Mouse (Mus musculus) embryonic facial prominence, embryonic 14.5 days (tissue): Measurements from ENCODE around the gene Slc39a8. TPM values are rescaled to one million over a fixed set of nuclear protein-coding genes. Genes with fewer than 3 reads are reported as not detected.

ENCODE experiments used
- ATAC-seq: fragments of 200-750 bp; cut with Nextera tagmentation; 2 replicates; pipeline ENCODE4 v1.8.0; 2017; ENCODE audit warnings: low read depth, moderate number of reproducible peaks, moderate TSS enrichment
- DNase-seq: peaks from one replicate; pipeline ENCODE4 v3.0.0-alpha.2; 2015; ENCODE audit warnings: low spot score
- H3K27ac ChIP-seq: fragments of 300-500 bp; sonication (generic); replicated peaks from 2 replicates; pipeline ENCODE4 v1.5.1; 2014; ENCODE audit warnings: low read depth, mild to moderate bottlenecking, low read length, moderate library complexity
- H3K27me3 ChIP-seq: fragments of 300-500 bp; sonication (generic); replicated peaks from 2 replicates; pipeline ENCODE4 v1.6.1; 2014; ENCODE audit warnings: low read length; ENCODE audit not compliant: control insufficient read depth, insufficient read depth
- H3K36me3 ChIP-seq: fragments of 300-500 bp; sonication (generic); 2 replicates; pipeline ENCODE4 v1.6.1; 2014; ENCODE audit warnings: low read length, mixed read lengths; ENCODE audit not compliant: control insufficient read depth, insufficient read depth
- H3K4me1 ChIP-seq: fragments of 300-500 bp; sonication (generic); 2 replicates; pipeline ENCODE4 v1.6.1; 2014; ENCODE audit warnings: antibody characterized with exemption, low read length; ENCODE audit not compliant: control insufficient read depth, insufficient read depth
- H3K4me2 ChIP-seq: fragments of 300-500 bp; sonication (generic); 2 replicates; pipeline ENCODE4 v1.6.1; 2014; ENCODE audit warnings: low read depth, mild to moderate bottlenecking, low read length, moderate library complexity, mixed read lengths
- H3K4me3 ChIP-seq: fragments of 300-500 bp; sonication (generic); 2 replicates; pipeline ENCODE4 v1.5.1; 2014; ENCODE audit warnings: low read depth, mild to moderate bottlenecking, low read length
- H3K9ac ChIP-seq: fragments of 300-500 bp; sonication (generic); 2 replicates; pipeline ENCODE4 v1.6.1; 2014; ENCODE audit warnings: low read depth, mild to moderate bottlenecking, low read length, moderate library complexity, mixed read lengths
- H3K9me3 ChIP-seq: fragments of 300-500 bp; sonication (generic); 2 replicates; pipeline ENCODE4 v1.6.1; 2016; ENCODE audit warnings: low read length; ENCODE audit not compliant: control insufficient read depth
- WGBS: fragments of 180-500 bp; shearing (Covaris S2); extraction: QIAGEN DNeasy Blood & Tissue Kit; methylation state at CpG from one replicate; pipeline ENCODE4 v1.1.7; 2014; 5-methylcytosine and 5-hydroxymethylcytosine counted together
- polyA plus RNA-seq: library from polyadenylated mRNA; unstranded; fragments of >200 nt; fragmentation: Nextera tagmentation; extraction: Ambion mirVana; gene quantifications from 2 replicates; pipeline ENCODE4 v1.2.1, GENCODE M21; 2014

Gene Slc39a8
- polyA plus RNA-seq, 1 experiment from 2014 or later, result 6.4 TPM

DNA sequence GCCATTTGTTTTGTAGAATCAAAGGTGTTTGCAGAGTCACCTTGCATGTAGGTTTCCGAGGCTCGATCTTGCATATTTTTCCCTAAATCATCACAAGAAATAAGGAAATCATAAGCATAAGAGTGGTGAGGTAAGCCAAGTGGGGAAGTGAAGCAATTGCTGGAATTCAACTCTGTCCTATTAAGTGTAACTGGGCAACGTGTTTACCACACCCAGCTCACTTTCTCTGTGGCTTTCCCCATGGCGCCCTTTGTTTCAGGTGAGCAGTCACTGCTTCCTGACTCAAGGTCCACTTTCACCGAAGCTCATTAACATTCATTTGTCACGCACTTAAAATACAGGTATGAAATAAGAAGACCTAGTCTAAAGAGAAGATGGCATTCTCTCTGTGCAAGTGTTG, 53.0 kb downstream of the Slc39a8 start:
- no peak overlapping the region for H3K4me2 ChIP-seq
- 0 out of 2 replicates have a peak, but pooled peaks cover 4% of the 10 kb centered on the region for H3K9me3 ChIP-seq
- H3K9ac ChIP-seq, result no peak overlapping the region
- ATAC-seq, result no peak
- DNase-seq, result no peak
- H3K4me1 ChIP-seq, result no peaks in the 10 kb centered on the region
- WGBS, result 93% methylated on average over 6 of the region's 6 CpGs
- H3K36me3 ChIP-seq, result no peaks in the 10 kb centered on the region
- H3K4me3 ChIP-seq, result no peak overlapping the region
- H3K27ac ChIP-seq, result no peak overlapping the region
- no peaks in the 10 kb centered on the region for H3K27me3 ChIP-seq

DNA sequence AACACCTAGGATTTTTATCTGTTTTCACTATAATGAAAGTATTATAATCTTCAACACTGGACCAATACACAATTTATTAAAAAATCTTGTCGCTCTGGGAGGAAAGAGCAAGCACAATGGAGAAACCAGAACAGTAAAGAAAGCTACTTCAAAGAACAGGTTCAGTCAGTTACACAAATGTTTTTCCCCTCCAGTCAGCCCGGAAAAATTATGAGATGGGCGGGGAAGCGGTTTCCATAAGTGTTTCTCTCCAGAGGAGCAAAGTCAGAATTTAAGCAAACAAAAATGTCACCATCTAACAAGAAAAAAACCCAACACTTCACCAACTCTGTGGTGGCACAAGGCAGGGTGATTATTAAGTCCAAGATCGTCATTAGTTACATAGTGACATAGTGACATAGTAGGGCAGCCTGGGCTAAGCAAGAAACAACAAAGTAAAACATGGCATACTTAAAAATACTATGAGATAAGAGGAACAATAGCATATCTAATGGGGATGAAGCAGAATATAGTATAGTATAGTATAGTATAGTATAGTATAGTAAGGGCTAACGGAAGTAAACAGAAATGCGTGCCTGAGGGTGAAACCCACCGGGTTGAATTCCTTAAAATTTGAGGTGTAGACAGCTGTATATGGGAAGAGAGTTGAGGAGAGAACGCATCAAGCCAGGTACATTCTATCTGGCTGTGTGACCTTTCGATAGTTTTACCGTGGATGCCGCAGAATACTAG, 61.0 kb downstream of the Slc39a8 start:
- no peaks in the 10 kb centered on the region for H3K9me3 ChIP-seq
- no peak for ATAC-seq
- H3K27me3 ChIP-seq, result no peaks in the 10 kb centered on the region
- 62% methylated on average over 12 of the region's 12 CpGs for WGBS
- H3K27ac ChIP-seq, result no peak overlapping the region
- no peaks in the 10 kb centered on the region for H3K36me3 ChIP-seq
- H3K9ac ChIP-seq, result no peak overlapping the region
- H3K4me1 ChIP-seq, result no peaks in the 10 kb centered on the region
- no peak for DNase-seq
- H3K4me2 ChIP-seq, result no peak overlapping the region
- H3K4me3 ChIP-seq, result no peak overlapping the region

DNA sequence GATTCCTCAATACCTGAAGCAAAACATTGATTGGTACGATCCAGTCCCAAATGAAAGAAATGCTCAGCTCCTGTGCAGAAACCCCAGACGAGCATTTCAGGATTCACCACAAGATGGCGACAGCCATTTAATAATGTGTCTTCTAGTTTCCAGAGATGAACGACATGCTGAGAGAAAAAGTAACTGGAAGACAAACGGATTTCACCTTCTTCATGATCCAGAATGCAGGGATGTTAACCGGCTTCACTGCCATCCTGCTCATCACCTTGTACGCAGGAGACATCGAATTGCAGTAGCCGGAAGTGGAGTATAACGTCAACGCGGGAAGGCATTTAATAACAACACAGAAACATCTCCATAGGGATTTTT, 61.6 kb downstream of the Slc39a8 start:
- H3K27ac ChIP-seq, result no peak overlapping the region
- WGBS, result 33% methylated on average over 12 of the region's 12 CpGs
- H3K4me1 ChIP-seq, result no peaks in the 10 kb centered on the region
- no peaks in the 10 kb centered on the region for H3K27me3 ChIP-seq
- H3K4me3 ChIP-seq, result no peak overlapping the region
- no peaks in the 10 kb centered on the region for H3K36me3 ChIP-seq
- H3K4me2 ChIP-seq, result no peak overlapping the region
- peak; percentile 88 for DNase-seq
- H3K9me3 ChIP-seq, result no peaks in the 10 kb centered on the region
- H3K9ac ChIP-seq, result no peak overlapping the region
- 0 out of 2 replicates have a peak, but pooled peaks have one; percentile 41 for ATAC-seq

DNA sequence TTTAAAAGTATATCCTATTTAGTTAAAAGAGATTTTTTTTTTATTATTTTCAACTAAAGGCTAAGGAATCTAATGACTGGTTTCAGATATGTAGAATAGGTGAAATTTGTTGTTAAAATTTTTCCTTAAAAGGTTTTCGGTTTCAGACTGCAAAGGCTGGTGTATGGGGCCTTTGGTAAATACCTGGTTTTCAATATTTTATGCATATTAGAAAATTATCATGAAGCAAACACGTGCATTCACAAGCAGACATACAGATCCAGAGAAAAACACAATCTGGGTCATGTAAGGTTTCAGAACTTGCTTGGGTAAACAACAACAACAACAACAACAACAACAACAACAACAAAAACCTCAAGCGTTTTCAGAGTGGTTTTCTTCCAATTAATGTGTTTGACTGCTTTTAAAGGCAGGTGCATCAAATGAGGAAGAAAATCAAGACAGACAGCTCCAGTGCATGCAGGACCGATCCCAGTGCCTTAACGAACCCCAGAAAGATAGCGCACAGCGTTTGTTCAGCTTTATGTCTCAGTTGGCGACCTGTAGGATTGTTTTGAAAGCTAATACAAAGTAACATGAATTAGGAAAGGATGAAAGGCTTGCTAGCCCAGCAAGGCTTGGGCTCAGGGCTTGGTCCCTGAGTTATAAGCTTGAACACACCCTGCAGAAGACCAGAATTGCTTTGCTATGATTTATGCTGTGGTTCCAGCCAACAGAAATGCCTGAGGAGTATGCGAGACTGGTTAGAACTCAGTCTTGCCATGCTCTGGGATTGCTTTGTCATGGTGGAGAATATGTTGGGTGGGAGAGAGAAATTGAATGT, 62.2 kb downstream of the Slc39a8 start:
- ATAC-seq, result no peak
- Histone ChIP-seq H3K4me1 (no peaks in the 10 kb centered on the region), H3K4me2 (no peak overlapping the region), H3K36me3 (no peaks in the 10 kb centered on the region), H3K27ac (no peak overlapping the region), H3K9me3 (no peaks in the 10 kb centered on the region), H3K27me3 (no peaks in the 10 kb centered on the region), H3K9ac (no peak overlapping the region), H3K4me3 (no peak overlapping the region)
- WGBS, result 65% methylated on average over 9 of the region's 9 CpGs
- DNase-seq, result peak; percentile 13

DNA sequence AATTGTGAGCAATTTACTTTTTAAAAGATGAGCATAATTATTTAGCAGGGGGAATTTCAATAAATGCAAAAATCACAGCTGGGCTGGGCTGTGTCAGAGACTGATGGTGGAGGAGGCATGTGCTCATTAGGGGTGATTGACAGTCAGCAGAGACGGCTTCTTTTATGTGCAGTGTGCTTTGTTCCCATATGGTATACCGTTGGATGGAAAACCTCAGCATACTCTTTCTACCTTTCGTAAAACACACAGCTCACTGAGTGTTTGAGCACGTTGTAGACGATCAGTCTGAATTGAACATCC, 62.7 kb downstream of the Slc39a8 start:
- DNase-seq (peak; percentile 16), ATAC-seq (no peak)
- Histone ChIP-seq H3K9me3 (no peaks in the 10 kb centered on the region), H3K27me3 (no peaks in the 10 kb centered on the region), H3K4me1 (no peaks in the 10 kb centered on the region), H3K4me3 (no peak overlapping the region), H3K4me2 (no peak overlapping the region), H3K27ac (no peak overlapping the region), H3K9ac (no peak overlapping the region), H3K36me3 (no peaks in the 10 kb centered on the region)
- WGBS, result 54% methylated on average over 5 of the region's 5 CpGs

DNA sequence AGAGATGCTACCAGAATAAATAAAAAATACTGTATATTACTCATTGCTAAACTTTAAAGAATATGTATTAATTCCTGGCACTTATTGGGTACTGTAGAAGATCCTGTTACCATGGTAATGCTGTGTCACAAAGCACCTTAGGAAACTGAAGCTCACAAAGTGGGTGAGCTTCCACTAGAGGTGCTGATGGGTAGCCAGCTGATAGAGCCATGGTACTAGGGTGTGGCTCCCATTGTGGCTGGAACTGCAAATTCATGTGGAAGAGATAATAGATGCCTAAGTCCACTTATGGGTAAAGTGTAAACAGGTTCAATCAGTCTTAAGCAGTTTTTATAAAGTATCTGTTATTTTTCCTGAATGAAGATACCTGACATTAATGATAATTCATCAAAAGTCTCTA, 64.3 kb downstream of the Slc39a8 start:
- Histone ChIP-seq H3K4me1 (no peaks in the 10 kb centered on the region), H3K27ac (no peak overlapping the region), H3K9me3 (no peaks in the 10 kb centered on the region), H3K9ac (no peak overlapping the region), H3K4me3 (no peak overlapping the region), H3K36me3 (no peaks in the 10 kb centered on the region), H3K4me2 (no peak overlapping the region), H3K27me3 (no peaks in the 10 kb centered on the region)
- DNase-seq (no peak), ATAC-seq (no peak)

DNA sequence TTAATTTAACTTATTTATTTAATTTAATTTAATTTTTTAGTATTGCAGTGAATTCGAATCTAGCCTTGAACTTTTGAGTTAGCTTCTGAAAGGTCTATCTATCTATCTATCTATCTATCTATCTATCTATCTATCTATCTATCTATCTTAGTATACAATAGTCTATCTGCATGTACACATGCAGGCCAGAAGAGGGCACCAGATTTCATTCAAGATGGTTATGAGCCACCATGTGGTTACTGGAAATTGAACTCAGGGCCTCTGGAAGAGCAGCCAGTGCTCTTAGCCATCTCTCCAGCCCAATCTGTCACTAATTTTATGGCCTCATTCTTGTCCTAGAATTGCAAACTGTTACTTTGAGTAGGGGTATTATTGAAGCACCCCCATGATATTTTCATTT, 78.3 kb downstream of the Slc39a8 start:
- 74% methylated on average over 1 of the region's 1 CpGs for whole genome bisulfite sequencing
- DNase-seq (no peak), ATAC-seq (no peak)
- Histone ChIP-seq H3K27me3 (no peaks in the 10 kb centered on the region), H3K36me3 (no peaks in the 10 kb centered on the region), H3K4me3 (no peak overlapping the region), H3K4me1 (no peaks in the 10 kb centered on the region), H3K4me2 (no peak overlapping the region), H3K27ac (no peak overlapping the region), H3K9me3 (no peaks in the 10 kb centered on the region), H3K9ac (no peak overlapping the region)

DNA sequence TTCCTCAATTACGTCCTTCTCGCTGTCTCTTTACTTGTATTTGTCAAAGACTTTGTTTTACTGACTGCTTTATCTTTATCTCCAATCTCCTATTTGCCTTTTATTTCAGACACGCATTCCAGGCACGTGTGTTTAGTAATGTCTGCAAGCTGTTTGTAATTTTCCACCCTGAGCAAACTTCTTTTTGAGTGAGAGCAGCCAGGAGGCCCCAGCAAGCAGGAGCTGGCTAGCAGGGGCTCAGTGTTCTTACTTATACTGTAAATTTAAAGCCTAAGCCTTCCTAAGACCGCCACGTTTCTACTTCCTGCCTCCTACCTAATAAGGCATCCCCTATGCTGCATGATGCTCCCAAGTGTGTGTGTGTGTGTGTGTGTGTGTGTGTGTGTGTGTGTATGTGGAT, 79.8 kb downstream of the Slc39a8 start:
- Histone ChIP-seq H3K9ac (no peak overlapping the region), H3K27ac (peak overlapping the region; percentile 10; the same call in 1 of the 2 replicates), H3K36me3 (no peaks in the 10 kb centered on the region), H3K4me3 (no peak overlapping the region), H3K4me2 (no peak overlapping the region), H3K9me3 (no peaks in the 10 kb centered on the region), H3K4me1 (no peaks in the 10 kb centered on the region), H3K27me3 (no peaks in the 10 kb centered on the region)
- WGBS, result 39% methylated on average over 6 of the region's 6 CpGs
- DNase-seq (peak; percentile 51), ATAC-seq (no peak)

DNA sequence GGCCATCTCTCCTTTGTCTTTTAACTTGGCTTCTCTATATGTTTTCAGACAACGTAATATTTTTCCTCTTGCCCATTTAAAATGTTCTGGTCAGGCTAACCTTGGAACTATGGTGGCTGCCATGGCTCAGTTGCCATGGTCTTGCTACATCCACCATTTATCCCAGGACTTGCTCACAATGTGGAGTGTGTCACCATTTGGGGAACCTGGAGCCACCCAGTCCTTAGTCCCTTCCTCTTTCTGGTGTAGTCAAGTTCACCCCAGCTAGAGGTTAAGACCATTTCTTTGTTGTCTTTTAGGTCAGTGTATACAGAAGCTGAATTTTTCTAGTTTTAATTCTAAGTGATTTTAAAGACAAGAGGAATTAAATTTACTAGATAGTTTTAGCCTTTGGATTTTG, 80.7 kb downstream of the Slc39a8 start:
- no peak overlapping the region for H3K9ac ChIP-seq
- no peak overlapping the region for H3K4me3 ChIP-seq
- H3K27ac ChIP-seq, result peak overlapping the region; percentile 10; the same call in 1 of the 2 replicates
- H3K4me1 ChIP-seq, result no peaks in the 10 kb centered on the region
- H3K27me3 ChIP-seq, result no peaks in the 10 kb centered on the region
- no peak for DNase-seq
- ATAC-seq, result no peak
- WGBS, result 92% methylated on average over 1 of the region's 1 CpGs
- H3K9me3 ChIP-seq, result no peaks in the 10 kb centered on the region
- H3K36me3 ChIP-seq, result no peaks in the 10 kb centered on the region
- no peak overlapping the region for H3K4me2 ChIP-seq
